Mouse (Mus musculus): ENCODE measurements around the gene Cacna1g. TPM values are rescaled to one million over a fixed set of nuclear protein-coding genes. Genes with fewer than 3 reads are reported as not detected.

Gene Cacna1g
- polyA plus RNA-seq, 1 experiment: 3.4 TPM

DNA sequence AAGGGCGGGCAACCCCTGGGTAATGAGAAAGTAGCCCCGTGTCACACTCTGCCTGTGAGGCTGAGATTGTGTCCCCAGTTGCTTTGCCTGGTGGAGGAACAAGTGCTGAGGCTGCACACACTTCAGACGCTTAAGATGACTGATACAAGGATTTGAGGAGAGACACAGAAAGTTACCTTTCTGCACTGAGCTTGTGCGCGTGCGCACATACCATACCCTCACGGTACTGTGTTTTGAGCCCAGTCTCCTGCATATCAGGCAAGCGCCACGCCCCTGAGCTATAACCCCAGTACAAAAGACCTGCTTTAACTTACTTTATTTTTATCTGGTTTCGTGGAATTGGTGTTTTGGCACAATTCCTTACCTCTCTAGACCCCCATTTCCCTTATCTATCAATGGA, 82.3 kb downstream of the Cacna1g start:
- H3K4me1 ChIP-seq (ENCODE audit: control insufficient read depth, insufficient read depth, low read length): no peaks in the 10 kb centered on the region; the same call in 1 of the 2 replicates
- TF ChIP-seq POLR2A (IDR thresholded peaks at IDR 0.05; ENCODE audit: control insufficient read depth, low read depth, low read length): no peak

DNA sequence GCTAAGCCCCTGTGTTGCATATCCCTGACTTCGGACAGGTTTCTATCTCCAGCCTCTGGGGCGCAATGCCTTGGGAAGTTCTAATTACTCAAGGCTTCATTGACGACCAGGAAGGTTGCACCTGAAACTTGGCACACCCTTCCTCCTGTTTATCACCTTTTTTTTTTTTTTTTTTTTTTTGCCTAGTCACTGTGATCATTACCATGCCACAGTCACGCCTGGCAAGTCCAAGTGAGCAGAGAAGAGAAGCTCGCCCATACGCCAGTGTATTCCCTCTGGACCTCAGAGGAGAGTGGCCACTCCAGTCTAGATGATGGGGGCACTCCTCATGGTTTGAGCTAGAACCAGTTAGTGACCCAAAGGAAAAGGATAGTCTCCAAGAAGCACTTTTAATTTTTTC, 83.2 kb downstream of the Cacna1g start:
- Histone ChIP-seq H3K27ac (ENCODE audit: control insufficient read depth, insufficient read depth, low read depth, low read length) (no peak overlapping the region), H3K27me3 (ENCODE audit: control insufficient read depth, insufficient read depth, low read length) (no peaks in the 10 kb centered on the region), H3K36me3 (ENCODE audit: control insufficient read depth, insufficient read depth, low read length) (no peaks in the 10 kb centered on the region), H3K4me3 (ENCODE audit: control insufficient read depth, low read depth, low read length) (no peak overlapping the region), H3K4me1 (ENCODE audit: control insufficient read depth, insufficient read depth, low read length) (no peaks in the 10 kb centered on the region; the same call in 1 of the 2 replicates)
- TF ChIP-seq CTCF (IDR thresholded peaks at IDR 0.05; ENCODE audit: control insufficient read depth, insufficient read depth, insufficient replicate concordance, low read depth, low read length) (no peak), POLR2A (IDR thresholded peaks at IDR 0.05; ENCODE audit: control insufficient read depth, low read depth, low read length) (no peak)

More for the DNA sequence above, 82.3 kb downstream of the Cacna1g start:
- H3K27ac ChIP-seq (ENCODE audit: control insufficient read depth, insufficient read depth, low read depth, low read length): no peak overlapping the region
- no peak overlapping the region for H3K4me3 ChIP-seq (ENCODE audit: control insufficient read depth, low read depth, low read length)
- no peaks in the 10 kb centered on the region for H3K36me3 ChIP-seq (ENCODE audit: control insufficient read depth, insufficient read depth, low read length)
- H3K27me3 ChIP-seq (ENCODE audit: control insufficient read depth, insufficient read depth, low read length): no peaks in the 10 kb centered on the region

DNA sequence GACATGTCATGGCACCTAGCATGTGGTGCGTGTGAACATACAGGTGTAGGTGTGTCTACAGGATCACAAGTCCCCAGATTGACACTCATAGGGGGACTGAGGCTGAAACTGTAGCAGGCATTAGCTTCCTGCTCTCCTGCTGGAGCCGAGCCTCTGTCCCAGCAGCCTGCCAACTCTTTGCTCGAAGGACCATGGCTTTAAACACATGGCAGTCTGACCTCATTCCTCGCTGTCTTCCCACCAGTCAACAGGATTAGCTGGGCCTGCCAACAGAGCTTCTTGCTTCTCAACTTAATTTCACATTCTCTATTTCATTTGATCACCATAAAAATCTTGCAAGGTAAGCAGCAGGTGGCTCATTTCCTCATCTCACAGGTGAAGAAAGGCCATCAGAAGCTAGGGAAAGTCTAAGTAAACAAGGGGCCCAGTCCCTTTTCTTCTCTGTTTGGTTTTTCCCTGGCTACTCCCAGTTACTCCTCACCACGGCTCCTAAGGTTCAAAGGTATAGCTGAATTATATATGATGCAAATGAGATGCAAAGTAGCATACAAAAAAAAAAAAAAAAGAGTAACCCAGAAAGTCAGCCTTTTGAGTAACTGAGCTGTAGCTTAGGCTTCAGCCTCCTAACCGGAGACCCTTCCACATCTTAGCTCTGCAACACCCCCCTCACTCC, 84.1 kb downstream of the Cacna1g start:
- no peaks in the 10 kb centered on the region for H3K36me3 ChIP-seq (ENCODE audit: control insufficient read depth, insufficient read depth, low read length)
- no peak overlapping the region for H3K4me3 ChIP-seq (ENCODE audit: control insufficient read depth, low read depth, low read length)
- H3K27ac ChIP-seq (ENCODE audit: control insufficient read depth, insufficient read depth, low read depth, low read length): no peak overlapping the region
- no peaks in the 10 kb centered on the region for H3K27me3 ChIP-seq (ENCODE audit: control insufficient read depth, insufficient read depth, low read length)
- no peak for TF ChIP-seq CTCF (IDR thresholded peaks at IDR 0.05; ENCODE audit: control insufficient read depth, insufficient read depth, insufficient replicate concordance, low read depth, low read length)
- no peak for TF ChIP-seq POLR2A (IDR thresholded peaks at IDR 0.05; ENCODE audit: control insufficient read depth, low read depth, low read length)
- no peaks in the 10 kb centered on the region; the same call in 1 of the 2 replicates for H3K4me1 ChIP-seq (ENCODE audit: control insufficient read depth, insufficient read depth, low read length)

DNA sequence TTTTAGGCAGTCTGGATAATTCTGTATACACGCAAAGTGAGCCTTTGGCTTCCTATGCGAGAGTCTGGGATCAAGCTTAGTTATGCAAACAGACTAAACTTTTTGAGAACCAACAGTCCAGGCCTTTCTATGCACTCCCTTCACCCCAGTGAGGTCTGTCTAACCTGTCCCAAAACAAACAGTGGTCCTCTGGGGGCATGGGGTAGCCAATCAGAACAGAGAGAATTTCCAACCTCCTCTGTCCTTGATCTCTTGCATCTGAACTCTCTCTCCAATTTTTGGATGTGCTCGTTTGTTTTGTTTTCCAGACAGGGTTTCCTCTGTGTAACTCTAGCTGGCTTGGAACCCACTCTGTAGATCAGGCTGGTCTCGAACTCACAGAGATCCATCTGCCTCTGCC, 85.0 kb downstream of the Cacna1g start:
- no peaks in the 10 kb centered on the region for H3K36me3 ChIP-seq (ENCODE audit: control insufficient read depth, insufficient read depth, low read length)
- H3K27me3 ChIP-seq (ENCODE audit: control insufficient read depth, insufficient read depth, low read length): no peaks in the 10 kb centered on the region
- H3K27ac ChIP-seq (ENCODE audit: control insufficient read depth, insufficient read depth, low read depth, low read length): no peak overlapping the region
- TF ChIP-seq POLR2A (IDR thresholded peaks at IDR 0.05; ENCODE audit: control insufficient read depth, low read depth, low read length) (no peak), CTCF (IDR thresholded peaks at IDR 0.05; ENCODE audit: control insufficient read depth, insufficient read depth, insufficient replicate concordance, low read depth, low read length) (no peak)
- H3K4me1 ChIP-seq (ENCODE audit: control insufficient read depth, insufficient read depth, low read length): no peaks in the 10 kb centered on the region; the same call in 1 of the 2 replicates
- H3K4me3 ChIP-seq (ENCODE audit: control insufficient read depth, low read depth, low read length): no peak overlapping the region

DNA sequence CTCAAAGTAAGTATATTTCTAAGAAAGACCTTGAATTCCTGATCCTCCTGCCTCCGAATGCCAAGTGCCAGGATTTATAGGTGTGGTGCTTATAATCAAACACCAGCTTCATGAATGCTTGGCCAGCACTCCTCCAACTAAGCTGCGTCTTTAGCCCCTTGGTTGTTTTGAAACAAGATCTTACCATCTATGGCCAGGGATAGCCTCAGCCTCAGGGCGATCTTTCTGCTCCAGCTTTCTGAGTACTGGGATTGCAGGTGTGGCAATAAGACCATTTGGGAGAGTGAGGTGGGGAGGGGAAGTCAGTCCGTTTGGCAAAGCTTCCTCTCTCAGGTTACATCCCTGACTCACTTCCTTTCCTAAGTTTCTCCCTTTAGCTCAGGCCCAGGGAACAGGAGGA, 86.2 kb downstream of the Cacna1g start:
- Histone ChIP-seq H3K4me1 (ENCODE audit: control insufficient read depth, insufficient read depth, low read length) (no peaks in the 10 kb centered on the region; the same call in 1 of the 2 replicates), H3K36me3 (ENCODE audit: control insufficient read depth, insufficient read depth, low read length) (no peaks in the 10 kb centered on the region), H3K27ac (ENCODE audit: control insufficient read depth, insufficient read depth, low read depth, low read length) (no peak overlapping the region), H3K27me3 (ENCODE audit: control insufficient read depth, insufficient read depth, low read length) (no peaks in the 10 kb centered on the region), H3K4me3 (ENCODE audit: control insufficient read depth, low read depth, low read length) (no peak overlapping the region)
- TF ChIP-seq POLR2A (IDR thresholded peaks at IDR 0.05; ENCODE audit: control insufficient read depth, low read depth, low read length): no peak
- no peak for TF ChIP-seq CTCF (IDR thresholded peaks at IDR 0.05; ENCODE audit: control insufficient read depth, insufficient read depth, insufficient replicate concordance, low read depth, low read length)

DNA sequence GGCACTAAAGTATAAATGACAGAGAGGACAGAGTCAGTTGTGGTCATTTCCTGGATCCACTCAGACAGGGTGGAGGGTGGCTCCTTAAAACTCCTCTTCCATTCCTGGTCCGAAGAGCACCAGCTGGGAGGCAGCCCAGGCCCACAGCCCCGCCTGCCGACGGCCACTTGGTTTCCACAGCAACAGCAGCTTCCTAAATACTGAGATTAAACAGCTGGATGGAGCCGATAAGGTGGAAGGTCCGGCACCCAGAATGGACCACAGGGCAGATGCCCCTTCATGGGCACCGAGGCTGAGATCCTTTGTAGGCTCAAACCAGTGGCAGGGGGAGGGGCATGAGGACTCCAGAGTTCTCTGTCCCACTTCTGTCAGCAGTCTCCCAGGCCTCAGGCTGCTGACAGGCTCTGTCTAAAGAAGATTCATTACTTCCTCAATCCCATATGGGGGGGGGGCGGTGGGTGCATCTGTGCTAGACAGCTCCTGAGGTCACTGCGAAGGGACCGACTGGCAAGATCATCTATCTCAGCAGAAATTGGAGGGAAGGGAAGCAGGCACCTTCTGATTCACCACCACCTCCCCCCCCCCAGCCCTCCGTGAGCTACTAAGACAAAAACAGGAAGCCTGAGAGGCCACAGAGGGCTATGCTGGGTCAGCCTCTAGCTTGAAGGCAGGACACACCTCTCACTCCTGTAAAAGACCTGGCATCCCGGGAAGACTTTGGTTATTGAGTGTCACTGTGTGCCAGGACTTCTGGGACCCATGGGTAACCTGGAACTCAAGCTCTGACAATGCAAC, 87.8 kb downstream of the Cacna1g start:
- Histone ChIP-seq H3K4me3 (ENCODE audit: control insufficient read depth, low read depth, low read length) (no peak overlapping the region), H3K27ac (ENCODE audit: control insufficient read depth, insufficient read depth, low read depth, low read length) (no peak overlapping the region), H3K27me3 (ENCODE audit: control insufficient read depth, insufficient read depth, low read length) (no peaks in the 10 kb centered on the region), H3K36me3 (ENCODE audit: control insufficient read depth, insufficient read depth, low read length) (no peaks in the 10 kb centered on the region), H3K4me1 (ENCODE audit: control insufficient read depth, insufficient read depth, low read length) (no peaks in the 10 kb centered on the region; the same call in 1 of the 2 replicates)
- no peak for TF ChIP-seq CTCF (IDR thresholded peaks at IDR 0.05; ENCODE audit: control insufficient read depth, insufficient read depth, insufficient replicate concordance, low read depth, low read length)
- no peak for TF ChIP-seq POLR2A (IDR thresholded peaks at IDR 0.05; ENCODE audit: control insufficient read depth, low read depth, low read length)

DNA sequence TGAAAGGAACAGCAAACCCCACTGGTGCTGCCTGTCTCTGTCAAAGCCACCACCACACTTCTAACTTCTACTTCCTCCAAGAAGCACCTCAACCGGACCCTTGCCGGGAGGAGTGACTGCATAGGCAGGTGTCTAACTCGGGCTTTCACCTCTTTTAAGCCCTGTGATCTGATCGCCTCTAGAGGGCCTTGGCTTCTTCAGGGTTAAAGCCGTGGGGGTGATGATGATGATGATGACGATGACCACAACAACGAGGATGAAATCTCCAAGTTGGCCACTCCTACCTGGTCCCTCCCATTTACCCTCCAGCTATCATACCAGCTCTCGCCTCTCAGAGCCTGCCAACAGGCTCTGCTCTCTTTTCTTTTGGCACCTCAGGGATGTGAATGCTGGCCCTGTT, 94.3 kb downstream of the Cacna1g start:
- Histone ChIP-seq H3K36me3 (ENCODE audit: control insufficient read depth, insufficient read depth, low read length) (no peaks in the 10 kb centered on the region), H3K4me3 (ENCODE audit: control insufficient read depth, low read depth, low read length) (no peak overlapping the region), H3K27me3 (ENCODE audit: control insufficient read depth, insufficient read depth, low read length) (no peaks in the 10 kb centered on the region), H3K27ac (ENCODE audit: control insufficient read depth, insufficient read depth, low read depth, low read length) (no peak overlapping the region), H3K4me1 (ENCODE audit: control insufficient read depth, insufficient read depth, low read length) (no peaks in the 10 kb centered on the region)
- TF ChIP-seq CTCF (IDR thresholded peaks at IDR 0.05; ENCODE audit: control insufficient read depth, insufficient read depth, insufficient replicate concordance, low read depth, low read length) (no peak), POLR2A (IDR thresholded peaks at IDR 0.05; ENCODE audit: control insufficient read depth, low read depth, low read length) (no peak)
